Mouse (Mus musculus): ENCODE data around the gene Chat. TPM values are rescaled to one million over a fixed set of nuclear protein-coding genes. Genes with fewer than 3 reads are reported as not detected.

The Chat gene
- polyA plus RNA-seq, 1 experiment from 2014 or later: not detected

DNA sequence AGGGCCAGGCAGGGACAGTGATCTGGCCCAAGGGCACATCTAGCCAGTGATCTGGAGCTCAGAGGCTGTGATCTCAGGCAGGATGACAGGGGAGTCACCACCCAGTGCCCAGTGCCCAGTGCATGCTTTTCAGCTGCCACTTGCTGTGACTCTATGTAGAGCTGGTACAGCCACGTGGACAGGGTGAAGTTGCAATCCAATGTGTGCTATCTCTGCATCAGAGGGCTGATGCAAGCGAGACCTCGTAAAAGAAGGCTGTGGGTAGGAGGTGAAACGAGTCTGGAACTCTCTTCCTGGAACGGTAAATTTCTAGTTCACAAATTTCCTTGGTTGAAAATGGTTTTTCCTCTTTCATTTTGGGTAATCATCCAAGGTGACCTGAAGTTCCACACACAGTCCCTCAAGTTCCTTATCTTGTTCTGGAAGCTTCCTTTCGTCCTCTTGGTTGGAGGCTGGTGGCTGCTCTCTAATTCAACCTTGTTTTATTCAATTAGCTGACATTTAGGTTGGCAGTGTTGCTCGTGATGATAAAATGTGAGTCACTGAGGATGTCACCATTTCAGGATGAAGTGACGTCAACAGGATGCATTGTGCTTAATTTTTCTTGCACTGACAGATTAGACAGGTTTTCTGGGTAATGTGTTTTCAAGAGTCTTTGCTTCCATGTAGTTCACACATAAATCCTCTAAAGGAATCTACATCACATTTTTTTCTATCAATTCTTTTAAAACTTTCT lies 30.5 kb upstream of the Chat start:
- H3K4me1 ChIP-seq (replicated peaks): 0 out of 2 replicates have a peak, but pooled peaks cover 5% of the 10 kb centered on the region
- H3K9ac ChIP-seq: no peak overlapping the region
- H3K4me3 ChIP-seq (replicated peaks): no peak overlapping the region
- no peak overlapping the region for H3K4me2 ChIP-seq
- no peaks in the 10 kb centered on the region for H3K9me3 ChIP-seq (replicated peaks)
- DNase-seq (no peak), ATAC-seq (ENCODE audit: low read depth) (no peak)
- no peaks in the 10 kb centered on the region for H3K36me3 ChIP-seq
- H3K27ac ChIP-seq: no peak overlapping the region
- H3K27me3 ChIP-seq: peaks cover 29% of the 10 kb centered on the region
- 42% methylated on average over 8 of the region's 8 CpGs for WGBS (ENCODE audit: insufficient replicate concordance)

DNA sequence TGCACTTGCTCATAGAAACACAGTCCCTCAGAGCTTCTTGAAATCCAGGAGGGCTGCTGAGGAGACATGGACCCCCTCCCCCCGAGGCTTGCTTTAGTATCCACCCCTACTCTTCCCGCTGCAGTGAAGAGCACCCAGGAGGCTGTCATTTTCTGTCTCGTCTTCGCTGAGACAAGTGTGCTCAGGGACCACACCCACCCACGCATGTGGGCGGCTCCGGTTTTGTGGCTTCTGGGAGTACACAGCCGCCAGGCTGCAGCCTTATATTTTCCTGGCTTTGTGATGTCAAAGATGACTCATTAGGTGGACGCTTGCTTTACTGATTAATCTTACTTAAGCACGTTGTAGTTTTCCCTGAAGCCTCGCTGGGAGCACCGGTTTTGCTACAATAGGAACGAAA lies 26.7 kb upstream of the Chat start:
- 14% methylated on average over 13 of the region's 13 CpGs for WGBS (ENCODE audit: insufficient replicate concordance)
- DNase-seq: no peak

DNA sequence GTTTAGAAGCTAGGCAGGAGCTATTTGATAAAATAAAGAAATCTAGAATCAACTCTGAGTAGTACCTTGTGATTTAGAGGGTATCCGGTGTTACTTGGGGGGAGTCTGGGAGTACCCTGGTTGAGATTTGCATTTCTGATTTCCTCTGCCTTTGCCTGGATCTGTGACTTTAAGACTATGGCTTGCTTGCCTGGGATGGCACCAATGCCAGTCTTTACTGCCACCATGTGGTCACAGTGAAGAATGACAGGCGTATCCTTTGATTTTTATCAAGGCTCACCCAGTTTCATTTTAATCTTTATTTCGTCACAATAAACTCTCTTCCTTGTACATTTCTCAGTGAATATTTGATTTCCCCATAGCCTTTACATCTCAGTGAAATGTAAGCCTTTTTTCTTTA lies 16.3 kb upstream of the Chat start:
- Histone ChIP-seq H3K9me3 (replicated peaks) (no peaks in the 10 kb centered on the region), H3K4me2 (no peak overlapping the region), H3K36me3 (no peaks in the 10 kb centered on the region), H3K9ac (no peak overlapping the region), H3K4me3 (replicated peaks) (no peak overlapping the region), H3K27ac (no peak overlapping the region), H3K4me1 (replicated peaks) (no peaks in the 10 kb centered on the region), H3K27me3 (0 out of 2 replicates have a peak, but pooled peaks cover 5% of the 10 kb centered on the region)
- ATAC-seq (ENCODE audit: low read depth): no peak
- 7% methylated on average over 3 of the region's 3 CpGs for WGBS (ENCODE audit: insufficient replicate concordance)
- no peak for DNase-seq

More for the DNA sequence above, 26.7 kb upstream of the Chat start:
- Histone ChIP-seq H3K36me3 (no peaks in the 10 kb centered on the region), H3K4me2 (0 out of 2 replicates have a peak overlapping the region, but pooled peaks have one; percentile 13), H3K9ac (no peak overlapping the region), H3K4me1 (replicated peaks) (0 out of 2 replicates have a peak, but pooled peaks cover 5% of the 10 kb centered on the region), H3K27ac (no peak overlapping the region), H3K27me3 (peaks cover 29% of the 10 kb centered on the region), H3K4me3 (replicated peaks) (no peak overlapping the region), H3K9me3 (replicated peaks) (no peaks in the 10 kb centered on the region)
- ATAC-seq (ENCODE audit: low read depth): no peak

DNA sequence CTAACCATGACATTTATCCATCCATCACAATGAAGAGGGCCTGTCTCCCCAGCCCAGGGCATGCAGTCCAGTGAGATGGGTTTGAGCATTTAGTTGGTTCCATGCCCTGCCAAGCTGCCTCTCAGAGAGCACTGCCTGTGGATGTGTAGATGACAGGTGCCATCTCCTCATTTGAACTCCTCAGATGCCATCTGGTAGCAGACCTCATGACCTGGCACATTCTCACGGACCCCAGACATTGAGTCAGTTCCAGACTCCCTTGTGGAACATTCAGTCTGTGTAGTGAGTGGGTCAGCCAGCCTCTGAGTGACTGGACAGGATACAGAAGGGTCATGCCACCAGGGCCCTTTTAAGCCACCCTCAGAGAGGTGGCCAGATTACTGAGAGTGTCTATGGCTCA lies 11.8 kb upstream of the Chat start:
- Histone ChIP-seq H3K4me2 (no peak overlapping the region), H3K36me3 (no peaks in the 10 kb centered on the region), H3K9me3 (replicated peaks) (no peaks in the 10 kb centered on the region), H3K4me1 (replicated peaks) (no peaks in the 10 kb centered on the region), H3K4me3 (replicated peaks) (no peak overlapping the region), H3K27me3 (0 out of 2 replicates have a peak, but pooled peaks cover 5% of the 10 kb centered on the region), H3K9ac (no peak overlapping the region), H3K27ac (no peak overlapping the region)
- 50% methylated on average over 1 of the region's 1 CpGs for WGBS (ENCODE audit: insufficient replicate concordance)
- no peak for ATAC-seq (ENCODE audit: low read depth)
- DNase-seq: no peak

- H3K27me3 ChIP-seq: 0 out of 2 replicates have a peak, but pooled peaks cover 5% of the 10 kb centered on the region
- H3K9me3 ChIP-seq (replicated peaks): no peaks in the 10 kb centered on the region
- no peak overlapping the region for H3K4me3 ChIP-seq (replicated peaks)
- no peaks in the 10 kb centered on the region for H3K4me1 ChIP-seq (replicated peaks)
- DNase-seq (no peak), ATAC-seq (ENCODE audit: low read depth) (no peak)
- H3K9ac ChIP-seq: no peak overlapping the region
- no peak overlapping the region for H3K4me2 ChIP-seq
- no peaks in the 10 kb centered on the region for H3K36me3 ChIP-seq
- WGBS (ENCODE audit: insufficient replicate concordance): 40% methylated on average over 6 of the region's 6 CpGs
- no peak overlapping the region for H3K27ac ChIP-seq
These were observed 10.8 kb upstream of the Chat start for GRCm38 (mm10) chr14:32476559-32476958.

GRCm38 (mm10) chr14:32472996-32473395 lies 7.2 kb upstream of the Chat start:
- H3K9me3 ChIP-seq (replicated peaks): no peaks in the 10 kb centered on the region
- H3K27ac ChIP-seq: no peak overlapping the region
- 13% methylated on average over 4 of the region's 4 CpGs for WGBS (ENCODE audit: insufficient replicate concordance)
- no peaks in the 10 kb centered on the region for H3K4me1 ChIP-seq (replicated peaks)
- 0 out of 2 replicates have a peak, but pooled peaks cover 8% of the 10 kb centered on the region for H3K27me3 ChIP-seq
- ATAC-seq (ENCODE audit: low read depth): no peak
- H3K36me3 ChIP-seq: no peaks in the 10 kb centered on the region
- H3K9ac ChIP-seq: no peak overlapping the region
- no peak overlapping the region for H3K4me2 ChIP-seq
- H3K4me3 ChIP-seq (replicated peaks): no peak overlapping the region
- DNase-seq: no peak

DNA sequence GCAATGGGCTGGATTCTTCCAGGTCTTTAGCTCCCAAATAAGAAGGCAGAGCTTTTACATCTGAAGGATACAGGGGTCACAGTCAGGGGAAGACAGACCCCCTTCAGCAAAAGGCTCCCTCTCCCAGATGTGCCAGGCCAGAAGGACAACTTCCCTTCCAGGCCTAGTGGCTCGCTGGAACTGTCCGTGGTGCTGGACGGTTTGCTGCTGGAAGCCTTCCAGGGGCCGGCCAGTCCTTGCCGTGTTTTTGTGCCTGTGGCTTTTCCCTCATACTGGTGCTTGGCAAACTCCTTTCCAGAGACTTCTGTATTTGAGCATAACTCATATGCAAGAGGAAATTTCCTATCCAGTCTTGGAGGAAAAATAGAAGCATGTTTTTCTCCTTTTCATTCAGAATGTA lies 1.8 kb upstream of the Chat start:
- H3K9ac ChIP-seq: no peak overlapping the region
- H3K9me3 ChIP-seq (replicated peaks): no peaks in the 10 kb centered on the region
- DNase-seq: no peak
- ATAC-seq (ENCODE audit: low read depth): no peak
- WGBS (ENCODE audit: insufficient replicate concordance): 8% methylated on average over 5 of the region's 5 CpGs
- H3K4me2 ChIP-seq: no peak overlapping the region
- no peak overlapping the region for H3K4me3 ChIP-seq (replicated peaks)
- peaks cover 59% of the 10 kb centered on the region for H3K27me3 ChIP-seq
- no peaks in the 10 kb centered on the region for H3K4me1 ChIP-seq (replicated peaks)
- H3K36me3 ChIP-seq: no peaks in the 10 kb centered on the region
- H3K27ac ChIP-seq: no peak overlapping the region

DNA sequence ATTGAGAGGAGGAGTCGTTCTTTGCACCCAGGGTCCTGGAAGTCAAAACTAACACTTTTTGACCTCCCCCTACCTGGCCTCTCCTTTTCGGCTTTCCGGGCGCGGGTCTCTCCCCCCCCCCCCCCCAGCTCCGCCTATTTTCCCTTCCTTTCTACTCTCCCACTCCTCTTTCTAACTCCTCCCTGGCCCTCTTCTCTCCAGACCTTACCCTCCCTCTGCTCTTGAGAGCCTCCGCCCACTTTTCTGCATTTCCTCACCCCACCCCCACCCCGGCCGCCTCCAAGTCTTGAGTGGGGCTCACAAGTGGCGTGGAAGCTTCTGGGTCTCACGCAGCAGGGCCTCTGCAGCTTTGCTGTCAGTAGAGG lies 301 bp downstream of the Chat start:
- H3K4me3 ChIP-seq (replicated peaks): no peak overlapping the region
- 4% methylated on average over 8 of the region's 11 CpGs for WGBS (ENCODE audit: insufficient replicate concordance)
- no peak for ATAC-seq (ENCODE audit: low read depth)

GRCm38 (mm10) chr14:32464601-32465505 lies 936 bp downstream of the Chat start, which contains the start of gene Slc18a3:
Gene Slc18a3 (minus strand): TSS chr14:32464850.
- no peak for DNase-seq
- no peak within 1 kb of the TSS for H3K9ac ChIP-seq
- no peak for ATAC-seq (ENCODE audit: low read depth)
- H3K36me3 ChIP-seq: no peaks in the 10 kb centered on the region
- peaks cover 86% of the 10 kb centered on the region for H3K27me3 ChIP-seq
- H3K4me1 ChIP-seq (replicated peaks): no peaks in the 10 kb centered on the region
- H3K27ac ChIP-seq: no peak within 1 kb of the TSS
- 1% methylated on average over 67 of the region's 70 CpGs for WGBS (ENCODE audit: insufficient replicate concordance)
- H3K4me2 ChIP-seq: 0 out of 2 replicates have a peak within 1 kb of the TSS, but pooled peaks have one; percentile 29
- H3K9me3 ChIP-seq (replicated peaks): no peaks in the 10 kb centered on the region
- H3K4me3 ChIP-seq (replicated peaks): peak within 1 kb of the TSS; percentile 8; the same call in 1 of the 2 replicates

More for the DNA sequence above, 301 bp downstream of the Chat start:
- Histone ChIP-seq H3K27ac (no peak overlapping the region), H3K27me3 (peaks cover 80% of the 10 kb centered on the region), H3K4me1 (replicated peaks) (no peaks in the 10 kb centered on the region), H3K9me3 (replicated peaks) (no peaks in the 10 kb centered on the region), H3K4me2 (no peak overlapping the region), H3K36me3 (no peaks in the 10 kb centered on the region), H3K9ac (no peak overlapping the region)
- DNase-seq: no peak

GRCm38 (mm10) chr14:32463211-32464040 lies 2.4 kb downstream of the Chat start:
- peaks cover 95% of the 10 kb centered on the region for H3K27me3 ChIP-seq
- no peak overlapping the region for H3K27ac ChIP-seq
- no peak overlapping the region for H3K4me2 ChIP-seq
- DNase-seq: no peak
- H3K9me3 ChIP-seq (replicated peaks): no peaks in the 10 kb centered on the region
- 5% methylated on average over 74 of the region's 74 CpGs for WGBS (ENCODE audit: insufficient replicate concordance)
- no peak for ATAC-seq (ENCODE audit: low read depth)
- H3K9ac ChIP-seq: no peak overlapping the region
- no peaks in the 10 kb centered on the region for H3K4me1 ChIP-seq (replicated peaks)
- H3K36me3 ChIP-seq: no peaks in the 10 kb centered on the region
- H3K4me3 ChIP-seq (replicated peaks): no peak overlapping the region

- Histone ChIP-seq H3K9ac (no peak overlapping the region), H3K27ac (no peak overlapping the region), H3K4me1 (replicated peaks) (no peaks in the 10 kb centered on the region), H3K27me3 (peaks cover 6% of the 10 kb centered on the region; the same call in 1 of the 2 replicates), H3K4me2 (no peak overlapping the region), H3K4me3 (replicated peaks) (no peak overlapping the region), H3K9me3 (replicated peaks) (no peaks in the 10 kb centered on the region), H3K36me3 (no peaks in the 10 kb centered on the region)
- no peak for DNase-seq
- WGBS (ENCODE audit: insufficient replicate concordance): 8% methylated on average over 4 of the region's 4 CpGs
- no peak for ATAC-seq (ENCODE audit: low read depth)
These were observed 13.2 kb downstream of the Chat start for GRCm38 (mm10) chr14:32452552-32452951.

Data from liver, embryonic 13.5 days (tissue).